Mouse (Mus musculus) layer of hippocampus, adult 8-10 months (tissue): ENCODE data around the gene Cdc42se1. TPM values are rescaled to one million over a fixed set of nuclear protein-coding genes. Genes with fewer than 3 reads are reported as not detected.
A peak's percentile ranks its signal among the peaks of the same experiment; 100 is the strongest.
"Not testable (repeated sequence)": the region's sequence is repeated elsewhere in the genome, so short reads cannot be mapped to it uniquely, and the experiment has no call there.

Experiments used
- DNase-seq, 2 experiments: peaks; one replicate each; pipeline ENCODE4 v3.0.0; 2022; ENCODE audit warnings: low spot score in 2 of 2
- total RNA-seq, 4 experiments: library from RNA; stranded (reverse); gene quantifications; 2 replicates each; pipeline ENCODE4 v1.2.4; 2022

Cdc42se1 gene
- 10 to 100 TPM; 72.9 to 79.5 (median 77.2) TPM for total RNA-seq

DNA sequence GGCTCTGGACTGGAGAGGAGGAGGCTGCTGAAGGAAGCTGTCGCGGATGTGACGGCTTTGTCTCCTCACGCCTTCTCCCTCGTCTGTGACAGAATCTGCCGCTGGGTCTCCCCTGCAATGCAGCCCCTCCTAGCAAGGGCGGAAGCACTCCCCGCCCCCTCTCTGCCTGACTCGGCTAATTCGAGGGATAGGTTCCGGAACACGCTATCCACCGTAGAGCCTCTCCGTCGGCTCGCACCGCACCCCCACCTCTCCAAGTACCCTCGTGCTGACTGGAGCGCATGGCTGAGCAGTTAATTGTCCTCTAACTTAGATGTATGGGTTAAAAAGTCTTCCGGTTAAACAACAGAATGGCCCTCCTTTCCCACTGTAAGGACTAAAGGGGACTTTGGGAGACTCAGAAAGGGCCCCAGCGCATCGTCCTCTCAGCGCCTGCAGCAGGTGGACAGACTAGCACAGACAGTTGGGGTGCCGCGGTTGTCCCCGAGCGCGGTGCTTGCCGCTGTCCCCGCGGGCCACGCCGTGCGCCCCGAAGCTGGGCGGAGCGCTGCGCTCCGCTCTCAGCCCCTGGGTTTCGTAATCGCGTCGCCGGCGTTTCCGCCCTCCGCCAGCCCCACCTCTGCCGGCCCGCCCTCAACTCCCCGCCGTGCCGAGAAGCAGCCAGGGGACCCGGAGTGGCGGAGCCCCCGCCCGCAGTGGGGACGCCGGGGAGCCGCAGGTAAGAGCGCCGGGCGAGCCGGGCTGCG lies at the start of gene Cdc42se1:
TSS of gene Cdc42se1 (plus strand) at position 585 of the 746 bp plus-strand sequence.
- DNase-seq, result peak; percentile 85 to 89

DNA sequence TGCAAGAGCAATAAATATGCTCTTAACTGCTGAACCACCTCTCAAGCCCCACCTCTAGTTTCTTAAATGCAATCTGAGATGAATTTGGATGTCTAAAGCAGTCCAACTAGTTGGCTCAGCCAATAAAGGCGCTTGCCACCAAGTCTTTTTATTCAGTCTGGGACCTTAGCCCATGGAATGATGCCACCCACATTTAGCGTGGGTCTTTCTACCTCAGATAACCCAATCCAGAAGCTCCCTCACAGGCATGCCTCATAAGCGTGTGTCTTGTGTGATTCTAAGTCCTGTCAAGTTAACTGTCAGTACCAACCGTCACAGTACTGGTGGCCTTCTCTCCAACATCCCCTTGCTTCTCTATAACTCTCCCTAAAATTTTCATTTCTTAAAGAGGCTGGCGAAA lies 49.6 kb upstream of the Cdc42se1 start:
- no peak for DNase-seq

DNA sequence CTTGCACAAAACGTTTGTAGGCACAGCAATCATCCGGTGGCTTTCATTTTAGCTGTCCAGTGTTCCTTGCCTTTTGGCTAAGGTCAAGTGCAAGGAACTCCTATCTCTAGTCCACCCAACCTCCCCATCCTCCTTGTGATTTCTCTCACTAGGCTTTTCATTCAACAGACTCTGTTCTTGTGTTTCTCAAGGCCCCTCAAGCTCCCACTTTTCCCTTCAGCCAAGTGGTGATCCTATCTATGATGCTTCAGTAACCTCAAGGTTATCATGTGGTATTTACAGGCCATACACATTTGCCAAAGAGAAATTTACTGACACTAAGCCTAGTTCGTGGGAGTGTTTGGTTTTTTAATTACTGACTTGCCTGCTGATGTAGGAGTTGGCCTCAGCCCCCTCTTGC lies 48.6 kb upstream of the Cdc42se1 start:
- no peak for DNase-seq

DNA sequence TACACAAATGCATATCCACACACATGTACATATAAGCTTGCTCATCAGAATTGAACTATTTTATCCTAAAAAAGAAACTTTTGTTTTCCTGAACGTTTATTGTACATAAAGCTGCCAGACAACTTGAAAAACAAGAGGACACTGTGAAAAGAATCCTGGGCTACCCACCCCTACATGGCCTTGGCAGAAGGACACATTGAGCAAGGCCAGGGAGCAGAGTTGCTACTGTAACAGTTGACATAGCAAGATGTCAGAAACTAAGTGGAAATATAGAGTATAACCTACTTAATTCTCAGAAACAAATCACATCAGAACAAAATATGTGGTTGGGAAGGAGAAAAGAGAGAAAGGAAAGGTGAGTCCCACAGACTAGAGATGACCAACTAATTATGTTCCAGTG lies 46.7 kb upstream of the Cdc42se1 start:
- no peak for DNase-seq

DNA sequence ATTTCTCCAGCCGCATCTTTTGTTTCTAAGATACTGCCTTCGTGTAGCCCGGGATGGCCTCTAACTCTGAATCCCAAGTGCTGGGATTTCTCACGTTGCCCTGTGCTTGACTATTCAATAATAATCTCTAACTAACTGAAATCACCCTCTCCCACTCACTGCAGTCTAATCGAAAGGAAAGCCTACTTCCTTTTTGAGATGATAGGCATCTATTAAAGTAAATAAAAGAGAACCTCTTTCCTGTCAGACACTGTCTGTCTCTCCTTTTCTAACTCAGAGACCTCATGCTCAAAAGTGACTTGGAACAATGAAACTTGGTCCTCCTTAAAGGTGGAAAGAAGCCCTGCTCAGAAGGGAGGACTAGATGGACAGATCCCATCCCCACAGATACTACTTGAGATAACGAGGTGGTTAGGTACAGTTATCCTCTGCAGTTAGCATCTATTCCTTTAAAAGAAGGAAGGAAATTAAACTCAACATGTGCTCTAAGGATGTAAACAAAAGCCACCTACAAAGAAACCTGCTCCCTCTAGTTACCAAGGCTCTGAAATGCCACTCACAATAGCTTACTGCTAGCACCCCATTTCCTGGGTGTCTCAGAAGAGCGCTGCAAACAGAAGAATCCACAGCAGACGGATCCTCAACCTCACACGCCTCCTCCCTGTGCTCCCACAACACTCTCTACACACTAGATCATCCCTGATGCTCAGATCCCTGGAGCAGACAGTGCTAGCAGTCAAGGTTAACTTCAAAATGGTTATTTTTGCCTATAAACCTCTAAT lies 43.5 kb upstream of the Cdc42se1 start:
- DNase-seq, result no peak

DNA sequence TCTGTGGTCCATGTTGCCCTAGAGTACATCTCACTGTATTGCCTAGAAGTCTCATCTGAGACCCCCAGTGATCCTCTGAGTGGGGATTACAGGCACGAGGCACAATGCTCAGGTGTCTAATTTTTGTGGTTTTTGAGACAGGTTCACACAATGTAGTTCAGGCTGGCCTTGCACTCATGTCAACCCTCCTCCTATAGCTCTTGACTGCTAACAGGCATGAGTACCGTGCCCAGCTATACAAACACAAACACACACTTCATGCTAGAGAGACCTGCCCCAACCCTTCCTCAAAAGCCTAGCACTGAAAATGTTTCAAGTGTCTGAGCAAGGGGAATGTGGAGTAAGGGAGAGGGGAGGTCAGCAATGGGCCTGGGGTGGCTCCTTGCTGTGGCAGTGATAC lies 42.4 kb upstream of the Cdc42se1 start:
- no peak for DNase-seq

DNA sequence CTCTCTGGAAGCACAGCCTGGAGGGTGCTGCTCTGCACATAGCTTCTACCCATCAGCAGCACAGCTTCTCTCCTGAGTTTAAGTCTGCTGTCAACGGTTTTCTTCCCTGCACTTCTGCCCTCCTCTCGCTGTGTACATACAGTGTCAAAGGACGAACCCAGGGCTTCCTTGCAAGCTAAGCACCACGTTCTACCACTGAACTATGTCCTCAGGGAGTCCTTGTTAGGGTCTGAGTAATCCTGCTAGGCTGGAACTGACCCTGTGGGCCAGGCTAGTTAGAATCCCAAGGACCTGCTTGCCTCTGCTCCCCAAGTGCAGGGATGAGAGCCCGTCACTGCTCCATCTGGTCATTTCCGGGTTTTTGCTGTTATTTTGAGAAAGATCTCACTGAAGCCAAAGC lies 41.6 kb upstream of the Cdc42se1 start:
- no peak for DNase-seq

DNA sequence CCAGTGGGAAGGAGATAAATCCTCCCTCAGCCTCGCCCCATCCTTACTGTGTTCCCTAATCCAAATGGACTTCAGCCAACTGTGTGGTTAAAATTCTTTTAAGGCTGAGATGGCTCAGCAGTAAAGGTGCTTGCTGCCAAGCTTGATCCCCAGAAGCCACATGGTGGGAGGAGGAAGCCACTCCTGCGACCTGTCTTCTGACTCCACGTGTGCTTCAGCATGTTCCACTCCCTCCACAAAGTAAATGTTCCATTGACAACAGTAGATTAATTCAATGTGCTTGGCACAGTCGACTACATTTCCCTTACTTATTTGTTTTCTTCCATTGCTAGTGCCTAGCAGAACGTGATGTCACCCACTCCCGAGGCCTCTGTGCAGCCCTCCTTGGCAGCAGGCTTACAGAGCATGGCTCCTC lies 33.8 kb upstream of the Cdc42se1 start:
- no peak for DNase-seq

DNA sequence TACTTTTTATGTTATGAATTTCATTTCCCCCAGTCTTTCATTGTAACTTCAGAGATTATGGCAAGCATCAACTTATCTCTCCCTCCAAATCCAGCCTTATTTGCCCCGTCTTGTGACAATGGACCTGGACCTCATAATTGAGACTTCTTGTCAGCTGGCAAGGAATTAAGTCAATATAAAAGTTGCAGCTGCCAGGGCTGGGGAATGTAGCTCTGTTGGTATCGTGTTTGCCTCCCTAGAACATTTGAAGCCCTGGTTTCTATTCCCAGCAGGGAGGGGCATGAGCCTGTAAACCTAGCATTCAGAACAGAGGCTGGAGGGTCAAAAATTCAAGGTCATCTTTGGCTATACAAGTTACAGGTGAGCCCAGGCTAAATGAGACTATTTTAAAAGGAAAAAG lies 32.8 kb upstream of the Cdc42se1 start:
- no peak for DNase-seq

DNA sequence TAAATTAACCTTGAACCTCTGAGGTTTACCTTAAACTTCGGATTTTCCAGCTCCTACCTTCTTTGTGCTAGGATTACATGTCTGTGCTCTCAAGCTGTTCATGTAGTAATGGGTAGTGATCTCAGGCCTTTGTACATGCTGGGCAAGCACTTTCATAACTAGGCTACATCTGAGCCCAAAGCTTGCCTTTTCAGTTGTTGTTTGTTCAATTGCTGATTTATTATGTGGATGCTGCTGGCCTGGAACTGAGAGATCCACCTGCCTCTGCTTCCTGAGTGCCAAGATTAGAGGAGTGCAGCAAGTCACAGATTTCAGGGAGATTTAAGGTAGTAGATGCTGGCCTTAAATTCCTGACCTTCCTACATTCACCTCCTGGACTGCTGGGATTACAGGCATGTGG lies 29.4 kb upstream of the Cdc42se1 start:
- no peak for DNase-seq

DNA sequence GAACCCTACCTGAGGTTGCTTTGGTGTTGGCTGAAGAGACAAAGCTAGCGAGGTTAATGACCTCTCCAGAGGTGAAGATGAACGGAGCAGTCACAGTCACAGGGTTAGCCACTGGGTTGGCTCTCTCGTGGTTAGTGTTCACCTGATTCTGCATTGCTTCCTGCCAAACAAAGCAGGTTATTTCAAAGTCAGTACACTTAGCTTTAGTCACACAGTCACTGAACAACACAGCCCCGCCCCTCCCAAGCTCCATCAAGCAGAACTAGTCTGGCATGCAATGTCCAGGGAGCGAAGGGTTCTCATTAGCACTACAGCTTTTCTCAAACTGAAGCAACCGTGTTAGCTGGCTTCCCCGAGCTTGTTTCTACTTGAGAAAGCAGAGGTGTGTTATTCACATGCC lies 28.4 kb upstream of the Cdc42se1 start:
- DNase-seq, result no peak

DNA sequence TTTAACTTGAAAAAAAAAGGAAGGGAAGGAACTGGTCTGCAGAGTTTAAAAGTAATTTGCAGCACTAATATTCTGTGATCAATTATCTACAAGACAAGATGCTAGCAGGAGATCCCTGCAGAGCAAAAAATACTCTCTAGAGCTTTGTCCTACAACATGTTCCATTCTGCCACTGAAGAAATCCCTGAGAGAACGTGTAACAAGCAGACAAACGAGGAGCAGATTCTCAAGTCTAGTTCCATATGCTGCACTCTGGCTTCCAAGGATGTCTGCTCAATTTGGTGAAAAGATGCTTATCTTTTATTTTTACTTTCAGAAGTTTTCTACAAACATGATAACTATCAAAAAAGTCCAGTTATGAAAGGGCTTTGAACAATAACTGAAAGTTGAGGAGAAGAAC lies 28.0 kb upstream of the Cdc42se1 start:
- no peak for DNase-seq

DNA sequence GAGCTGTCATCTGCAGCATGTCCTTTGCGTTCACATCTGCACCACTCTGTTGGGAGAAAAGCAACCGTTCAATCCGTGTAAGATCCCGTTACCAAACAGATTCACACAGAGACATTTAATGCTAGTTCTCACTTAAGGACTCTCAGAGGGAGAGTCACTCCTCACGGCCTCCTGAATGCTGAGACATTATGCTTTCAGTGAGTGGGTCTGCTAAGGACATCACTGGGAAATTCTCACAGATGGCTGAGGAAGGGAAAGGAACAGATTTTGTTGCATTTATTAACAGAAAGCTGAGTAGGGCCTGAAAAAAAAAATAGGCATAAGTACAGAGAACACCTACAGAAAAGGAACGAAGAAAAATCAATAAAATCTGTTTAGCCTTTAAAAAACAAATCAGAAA lies 24.7 kb upstream of the Cdc42se1 start:
- peak in 1 of 2 experiments; percentile 29 for DNase-seq

DNA sequence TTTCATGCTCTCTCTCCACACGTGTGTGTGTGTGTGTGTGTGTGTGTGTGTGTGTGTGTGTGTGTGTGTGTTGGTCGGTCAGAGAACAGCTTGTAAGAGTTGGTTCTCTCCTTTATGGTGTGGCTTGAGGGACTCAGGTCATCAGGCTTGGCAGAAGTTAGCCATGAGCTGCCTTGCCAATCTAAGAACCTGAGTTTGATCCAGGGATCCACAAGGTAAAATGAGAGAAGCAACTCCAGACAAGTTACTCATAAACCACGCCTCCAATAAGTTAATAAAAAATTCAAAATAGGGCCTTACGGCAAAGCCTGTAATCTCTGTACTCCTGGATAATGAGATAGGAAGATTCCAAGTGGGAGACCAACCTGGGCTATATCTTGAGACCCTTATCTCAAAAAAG lies 20.2 kb upstream of the Cdc42se1 start:
- DNase-seq, result no peak

DNA sequence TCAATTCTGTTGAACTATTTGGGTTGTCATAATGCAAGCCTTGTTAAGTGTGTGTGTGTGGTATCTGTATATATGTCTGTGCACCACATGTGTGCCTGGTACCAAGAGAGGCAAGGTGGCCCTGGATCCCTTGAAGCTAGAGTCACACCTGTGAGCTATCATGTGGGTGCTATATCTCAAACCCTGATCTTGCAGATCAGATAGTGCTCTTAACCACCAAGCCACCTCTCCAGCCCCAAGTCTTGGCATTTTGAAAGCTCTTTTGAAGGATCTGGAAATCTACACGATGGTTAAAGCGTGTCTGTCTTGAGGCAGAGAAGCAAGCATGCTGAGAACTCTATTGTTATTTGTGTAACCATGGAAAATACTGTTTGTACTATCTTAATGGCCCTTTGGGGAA lies 17.9 kb upstream of the Cdc42se1 start:
- no peak for DNase-seq

DNA sequence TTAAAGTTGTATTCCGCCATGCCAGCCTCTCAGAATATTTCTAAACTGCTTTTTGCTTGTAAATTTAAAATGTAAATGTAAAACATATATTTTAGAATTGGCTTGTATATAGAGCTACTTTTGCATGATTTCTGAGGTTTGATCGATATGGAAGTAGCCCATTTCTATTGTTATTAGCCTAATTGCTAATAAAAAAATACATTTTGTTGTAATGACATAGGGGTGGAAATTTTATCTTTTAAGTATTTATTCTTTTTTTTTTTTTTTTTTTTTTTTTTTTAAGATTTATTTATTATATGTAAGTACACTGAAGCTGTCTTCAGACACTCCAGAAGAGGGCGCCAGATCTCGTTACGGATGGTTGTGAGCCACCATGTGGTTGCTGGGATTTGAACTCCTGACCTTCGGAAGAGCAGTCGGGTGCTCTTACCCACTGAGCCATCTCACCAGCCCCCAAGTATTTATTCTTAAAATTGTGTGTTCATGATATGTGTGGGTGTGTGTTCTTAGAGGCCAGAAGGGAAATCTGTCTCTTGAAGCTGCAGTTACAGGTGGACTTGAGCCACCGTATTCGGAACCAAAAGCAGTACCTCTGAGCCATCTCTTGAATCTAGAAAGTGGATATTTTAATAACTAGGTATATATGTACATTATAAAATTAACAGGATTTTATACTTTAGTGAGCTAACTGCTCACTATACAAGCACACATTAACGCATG lies 15.5 kb upstream of the Cdc42se1 start:
- not testable (repeated sequence) for DNase-seq

DNA sequence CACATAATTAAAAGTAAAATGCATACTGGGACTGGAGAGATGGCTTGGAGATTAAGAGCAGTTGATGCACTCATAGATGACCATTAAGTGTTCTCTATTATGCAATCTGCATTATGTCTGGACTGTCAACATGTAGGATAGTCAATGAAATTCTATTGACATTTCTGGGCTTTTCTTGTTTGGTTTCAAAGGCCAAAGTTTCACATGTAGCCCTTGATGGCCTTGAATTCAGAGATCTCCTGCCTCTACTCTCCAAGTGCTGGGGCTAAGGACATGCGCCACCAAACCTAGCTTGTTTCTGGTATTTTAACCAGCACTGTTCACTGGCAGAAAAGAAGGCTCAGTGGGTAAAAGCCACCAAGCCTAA lies 14.9 kb upstream of the Cdc42se1 start:
- DNase-seq, result no peak

DNA sequence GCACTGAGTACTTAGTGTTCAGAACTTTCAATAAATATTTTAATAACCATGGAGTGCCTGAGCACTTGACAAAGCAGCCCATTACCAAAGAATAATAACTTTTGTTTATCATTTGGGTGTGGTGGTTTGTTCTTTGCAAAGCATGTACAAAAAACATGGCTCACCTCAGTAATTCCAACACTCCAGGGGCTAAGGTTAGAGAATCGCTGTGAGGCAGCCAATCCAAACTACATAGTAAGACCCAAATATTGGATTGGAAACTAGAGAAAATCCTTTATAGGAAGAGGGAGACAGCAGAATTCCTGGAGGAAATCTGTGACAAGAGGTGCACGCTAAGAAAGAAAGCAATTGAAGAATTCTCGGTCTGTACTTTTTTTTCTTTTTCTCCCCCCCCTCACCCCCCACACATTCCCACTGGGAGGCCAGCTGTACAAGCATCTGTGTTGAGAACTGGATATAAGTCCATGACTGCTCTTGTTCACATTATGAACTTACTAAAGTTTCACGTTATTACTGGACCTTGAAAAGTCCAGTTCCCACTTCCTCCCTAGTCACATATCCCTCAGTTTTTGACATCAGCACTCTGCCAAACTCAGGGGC lies 11.8 kb upstream of the Cdc42se1 start:
- DNase-seq, result no peak

DNA sequence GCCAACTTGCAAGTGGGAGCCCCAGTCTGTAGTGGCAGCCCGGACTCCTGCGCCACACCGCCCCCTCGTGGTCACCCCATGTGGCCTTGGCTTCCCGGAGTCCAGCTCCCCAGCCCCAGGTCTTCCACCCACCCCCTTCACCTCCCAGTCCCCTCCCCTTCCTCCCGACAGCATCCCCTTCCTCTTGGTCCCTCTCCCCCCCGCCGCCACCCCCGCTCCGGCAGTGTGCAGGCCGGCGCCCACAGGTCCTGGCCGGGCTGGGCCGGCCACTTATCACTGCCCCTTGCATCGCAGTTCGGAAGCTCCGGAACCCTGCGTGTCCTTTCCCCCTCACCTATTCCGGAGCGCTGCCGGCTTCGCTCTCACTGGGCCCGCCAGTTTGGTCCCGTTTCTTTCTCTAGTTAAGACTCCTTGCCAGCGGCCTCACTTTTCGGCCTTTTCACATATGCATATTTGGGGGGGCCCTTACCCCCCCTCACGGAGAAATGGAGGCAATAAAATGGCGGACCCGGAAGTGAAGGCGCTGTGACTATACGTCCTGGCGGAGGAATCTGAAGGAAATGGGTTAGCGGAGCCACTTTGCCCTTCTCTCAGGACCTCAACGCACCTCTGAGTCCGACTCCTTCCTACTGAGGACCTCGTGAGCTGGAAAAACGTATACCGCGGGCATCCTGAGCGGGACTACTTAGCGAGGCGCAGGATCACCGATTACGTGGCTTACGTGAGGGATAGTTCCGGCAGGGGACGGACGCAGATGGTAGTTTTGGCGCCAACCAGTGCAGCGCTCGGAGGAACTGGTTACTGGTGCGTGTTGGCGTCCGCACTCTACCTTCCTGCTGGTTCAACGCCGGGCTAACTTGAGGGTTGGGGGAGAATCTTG lies 11.0 kb upstream of the Cdc42se1 start, which contains the start of gene Gabpb2:
TSS of gene Gabpb2 (minus strand) at position 662 of the 880 bp plus-strand sequence.
- DNase-seq, result peak; percentile 81 to 89

DNA sequence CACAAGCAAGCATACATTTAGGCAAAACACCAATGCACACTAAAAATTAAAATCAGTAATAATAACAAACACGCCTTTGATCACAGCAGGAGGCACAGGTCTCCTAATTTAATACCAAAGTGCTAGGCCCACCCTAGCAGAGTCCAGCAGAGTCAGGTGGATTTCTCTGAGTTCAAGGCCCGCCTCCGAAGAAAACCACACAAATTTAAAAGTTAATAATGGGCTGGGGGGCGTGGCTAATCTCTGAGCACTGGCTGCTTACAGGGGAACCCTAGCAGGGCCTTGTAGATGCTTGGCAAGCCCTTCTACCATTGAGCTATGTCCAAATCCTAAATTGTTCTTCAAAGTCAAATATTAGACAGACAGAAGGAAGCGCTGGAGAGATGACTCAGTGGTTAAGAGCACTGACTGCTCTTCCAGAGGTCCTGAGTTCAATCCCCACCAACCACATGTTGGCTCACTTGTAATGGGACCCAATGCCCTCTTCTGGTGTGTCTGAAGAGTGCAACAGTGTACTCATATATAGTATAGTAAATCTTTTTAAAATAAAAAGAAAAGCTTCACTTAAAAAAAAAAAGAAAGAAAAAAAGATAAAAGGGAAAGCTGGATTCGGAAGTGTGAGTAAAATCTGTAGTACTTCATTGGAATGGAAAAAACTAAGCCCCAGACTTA lies 9.9 kb upstream of the Cdc42se1 start:
- no peak for DNase-seq
